Mouse (Mus musculus): Measurements from ENCODE around the gene Gm5678. TPM values are rescaled to one million over a fixed set of nuclear protein-coding genes. Genes with fewer than 3 reads are reported as not detected.
"Not testable (repeated sequence)": the region's sequence is repeated elsewhere in the genome, so short reads cannot be mapped to it uniquely, and the experiment has no call there.

The Gm5678 gene
- polyA plus RNA-seq, 1 experiment from 2014 or later: 8.0 TPM

GRCm38 (mm10) chr16:93610961-93611360 is 16.9 kb upstream of the Gm5678 start:
- ATAC-seq (ENCODE audit: low FRiP score, low TSS enrichment): no peak
- Histone ChIP-seq H3K36me3 (ENCODE audit: control insufficient read depth, insufficient read depth, low read length) (no peaks in the 10 kb centered on the region; the same call in 1 of the 2 replicates), H3K9me3 (ENCODE audit: control insufficient read depth, low read length) (no peaks in the 10 kb centered on the region), H3K27me3 (ENCODE audit: control insufficient read depth, insufficient read depth, low read length) (no peaks in the 10 kb centered on the region), H3K4me2 (replicated peaks; ENCODE audit: low read depth) (no peak overlapping the region), H3K4me3 (ENCODE audit: low read depth, low read length) (no peak overlapping the region), H3K27ac (replicated peaks) (no peak overlapping the region), H3K4me1 (replicated peaks; ENCODE audit: control insufficient read depth, insufficient read depth) (no peaks in the 10 kb centered on the region), H3K9ac (ENCODE audit: low read length) (no peak overlapping the region)
- no peak for TF ChIP-seq CTCF (IDR thresholded peaks at IDR 0.05; ENCODE audit: low read depth)
- TF ChIP-seq EP300 (optimal IDR thresholded peaks at IDR 0.05): no peak
- DNase-seq (ENCODE audit: low spot score): no peak
- WGBS: 91% methylated on average over 4 of the region's 4 CpGs

- WGBS: 26% methylated on average over 5 of the region's 5 CpGs
- peak; percentile 89 for DNase-seq (ENCODE audit: low spot score)
These were observed 12.6 kb upstream of the Gm5678 start for GRCm38 (mm10) chr16:93615118-93615870.

GRCm38 (mm10) chr16:93623759-93624158 is 4.1 kb upstream of the Gm5678 start:
- DNase-seq (ENCODE audit: low spot score); H3K27ac ChIP-seq (replicated peaks); H3K9me3 ChIP-seq (ENCODE audit: control insufficient read depth, low read length); H3K36me3 ChIP-seq (ENCODE audit: control insufficient read depth, insufficient read depth, low read length); H3K4me2 ChIP-seq (replicated peaks; ENCODE audit: low read depth); H3K9ac ChIP-seq (ENCODE audit: low read length); H3K4me1 ChIP-seq (replicated peaks; ENCODE audit: control insufficient read depth, insufficient read depth); H3K27me3 ChIP-seq (ENCODE audit: control insufficient read depth, insufficient read depth, low read length); H3K4me3 ChIP-seq (ENCODE audit: low read depth, low read length); ATAC-seq (ENCODE audit: low FRiP score, low TSS enrichment): not testable (repeated sequence)
- WGBS: 74% methylated on average over 4 of the region's 4 CpGs

More at GRCm38 (mm10) chr16:93615118-93615870, 12.6 kb upstream of the Gm5678 start:
- TF ChIP-seq CTCF (IDR thresholded peaks at IDR 0.05; ENCODE audit: low read depth) (peak; percentile 86), EP300 (optimal IDR thresholded peaks at IDR 0.05) (no peak)
- H3K4me2 ChIP-seq (replicated peaks; ENCODE audit: low read depth): no peak overlapping the region
- peak overlapping the region; percentile 35; the same call in 1 of the 2 replicates for H3K27ac ChIP-seq (replicated peaks)
- ATAC-seq (ENCODE audit: low FRiP score, low TSS enrichment): peak; percentile 94
- H3K27me3 ChIP-seq (ENCODE audit: control insufficient read depth, insufficient read depth, low read length): no peaks in the 10 kb centered on the region
- no peaks in the 10 kb centered on the region for H3K4me1 ChIP-seq (replicated peaks; ENCODE audit: control insufficient read depth, insufficient read depth)
- H3K36me3 ChIP-seq (ENCODE audit: control insufficient read depth, insufficient read depth, low read length): no peaks in the 10 kb centered on the region
- no peak overlapping the region for H3K9ac ChIP-seq (ENCODE audit: low read length)
- no peak overlapping the region for H3K4me3 ChIP-seq (ENCODE audit: low read depth, low read length)
- no peaks in the 10 kb centered on the region for H3K9me3 ChIP-seq (ENCODE audit: control insufficient read depth, low read length)

GRCm38 (mm10) chr16:93624671-93625070 is 3.2 kb upstream of the Gm5678 start:
- Histone ChIP-seq H3K4me3 (ENCODE audit: low read depth, low read length) (no peak overlapping the region), H3K9me3 (ENCODE audit: control insufficient read depth, low read length) (no peaks in the 10 kb centered on the region), H3K27me3 (ENCODE audit: control insufficient read depth, insufficient read depth, low read length) (no peaks in the 10 kb centered on the region), H3K36me3 (ENCODE audit: control insufficient read depth, insufficient read depth, low read length) (no peaks in the 10 kb centered on the region), H3K9ac (ENCODE audit: low read length) (no peak overlapping the region), H3K4me2 (replicated peaks; ENCODE audit: low read depth) (no peak overlapping the region), H3K4me1 (replicated peaks; ENCODE audit: control insufficient read depth, insufficient read depth) (no peaks in the 10 kb centered on the region), H3K27ac (replicated peaks) (no peak overlapping the region)
- TF ChIP-seq CTCF (IDR thresholded peaks at IDR 0.05; ENCODE audit: low read depth) (no peak), EP300 (optimal IDR thresholded peaks at IDR 0.05) (no peak)
- ATAC-seq (ENCODE audit: low FRiP score, low TSS enrichment) (no peak), DNase-seq (ENCODE audit: low spot score) (no peak)
- 87% methylated on average over 4 of the region's 4 CpGs for WGBS

GRCm38 (mm10) chr16:93626745-93627144 is 1.2 kb upstream of the Gm5678 start:
- no peaks in the 10 kb centered on the region for H3K4me1 ChIP-seq (replicated peaks; ENCODE audit: control insufficient read depth, insufficient read depth)
- H3K4me2 ChIP-seq (replicated peaks; ENCODE audit: low read depth): no peak overlapping the region
- 3% methylated on average over 1 of the region's 1 CpGs for WGBS
- H3K9ac ChIP-seq (ENCODE audit: low read length): no peak overlapping the region
- H3K36me3 ChIP-seq (ENCODE audit: control insufficient read depth, insufficient read depth, low read length): no peaks in the 10 kb centered on the region
- H3K27me3 ChIP-seq (ENCODE audit: control insufficient read depth, insufficient read depth, low read length): no peaks in the 10 kb centered on the region
- TF ChIP-seq CTCF (IDR thresholded peaks at IDR 0.05; ENCODE audit: low read depth) (peak; percentile 76), EP300 (optimal IDR thresholded peaks at IDR 0.05) (no peak)
- ATAC-seq (ENCODE audit: low FRiP score, low TSS enrichment) (peak; percentile 82), DNase-seq (ENCODE audit: low spot score) (peak; percentile 71)
- H3K9me3 ChIP-seq (ENCODE audit: control insufficient read depth, low read length): no peaks in the 10 kb centered on the region
- no peak overlapping the region for H3K4me3 ChIP-seq (ENCODE audit: low read depth, low read length)
- H3K27ac ChIP-seq (replicated peaks): no peak overlapping the region

- 0 out of 2 replicates have a peak, but pooled peaks have one; percentile 30 for ATAC-seq (ENCODE audit: low FRiP score, low TSS enrichment)
- Histone ChIP-seq H3K36me3 (ENCODE audit: control insufficient read depth, insufficient read depth, low read length) (no peaks in the 10 kb centered on the region), H3K4me1 (replicated peaks; ENCODE audit: control insufficient read depth, insufficient read depth) (no peaks in the 10 kb centered on the region), H3K4me2 (replicated peaks; ENCODE audit: low read depth) (no peak overlapping the region), H3K27ac (replicated peaks) (no peak overlapping the region), H3K4me3 (ENCODE audit: low read depth, low read length) (no peak overlapping the region), H3K9me3 (ENCODE audit: control insufficient read depth, low read length) (no peaks in the 10 kb centered on the region), H3K9ac (ENCODE audit: low read length) (no peak overlapping the region), H3K27me3 (ENCODE audit: control insufficient read depth, insufficient read depth, low read length) (no peaks in the 10 kb centered on the region)
- TF ChIP-seq CTCF (IDR thresholded peaks at IDR 0.05; ENCODE audit: low read depth) (no peak), EP300 (optimal IDR thresholded peaks at IDR 0.05) (no peak)
- 34% methylated on average over 4 of the region's 4 CpGs for WGBS
- DNase-seq (ENCODE audit: low spot score): no peak
These were observed 16.1 kb downstream of the Gm5678 start for GRCm38 (mm10) chr16:93644006-93644405.
